Mouse (Mus musculus): ENCODE measurements around the gene Ilf2.

- TF ChIP-seq CTCF (IDR thresholded peaks at IDR 0.05; ENCODE audit: borderline replicate concordance, control insufficient read depth, extremely low read depth, insufficient read depth, low read length, poor library complexity) (no peak), POLR2A (IDR thresholded peaks at IDR 0.05; ENCODE audit: control insufficient read depth, extremely low read depth, insufficient read depth, low read length, poor library complexity) (no peak)
Observed at GRCm38 (mm10) chr3:90465686-90466310, 10.1 kb upstream of the Ilf2 start, which contains the start of gene Npr1.
